Mouse (Mus musculus) megakaryocyte progenitor cell, adult 5-6 weeks (primary cell): ENCODE results near the gene Acvr2a. TPM values are rescaled to one million over a fixed set of nuclear protein-coding genes. Genes with fewer than 3 reads are reported as not detected.
A peak's percentile ranks its signal among the peaks of the same experiment; 100 is the strongest.
"Not testable (repeated sequence)": the region's sequence is repeated elsewhere in the genome, so short reads cannot be mapped to it uniquely, and the experiment has no call there.

Experiments used
- ATAC-seq: replicated peaks from 2 replicates; pipeline ENCODE4 v1.8.0; 2016; ENCODE audit warnings: mild to moderate bottlenecking, moderate TSS enrichment, inconsistent platforms; ENCODE audit not compliant: poor library complexity
- total RNA-seq, 2 experiments: library from RNA; stranded (forward) in 1 of 2; stranded (reverse) in 1 of 2; fragments of 157-497, 149-512 nt in 1 of 2; fragments of 200-1000 nt in 1 of 2; gene quantifications; 2 replicates each; pipeline versions ENCODE4 v1.2.3 to v1.2.4; 2015 to 2017

Gene Acvr2a
- total RNA-seq, 2 experiments from 2014 or later: 2.0 to 2.2 TPM

DNA sequence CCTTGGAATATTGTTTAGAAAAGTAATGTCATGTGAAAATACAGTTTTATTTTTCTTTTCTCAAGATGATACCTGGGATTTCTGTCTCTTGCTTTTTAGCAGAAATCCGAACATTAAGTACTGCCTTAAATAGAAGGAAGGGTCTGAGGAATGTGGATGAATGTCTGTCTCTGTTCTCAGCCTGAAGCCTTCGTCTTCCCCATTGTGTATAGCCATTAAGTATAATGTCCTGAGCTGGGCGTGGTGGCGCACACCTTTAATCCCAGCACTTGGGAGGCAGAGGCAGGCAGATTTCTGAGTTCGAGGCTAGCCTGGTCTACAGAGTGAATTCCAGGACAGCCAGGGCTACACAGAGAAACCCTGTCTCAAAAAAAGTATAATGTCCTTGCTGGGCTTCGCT is 51.7 kb downstream of the Acvr2a start:
- not testable (repeated sequence) for ATAC-seq

DNA sequence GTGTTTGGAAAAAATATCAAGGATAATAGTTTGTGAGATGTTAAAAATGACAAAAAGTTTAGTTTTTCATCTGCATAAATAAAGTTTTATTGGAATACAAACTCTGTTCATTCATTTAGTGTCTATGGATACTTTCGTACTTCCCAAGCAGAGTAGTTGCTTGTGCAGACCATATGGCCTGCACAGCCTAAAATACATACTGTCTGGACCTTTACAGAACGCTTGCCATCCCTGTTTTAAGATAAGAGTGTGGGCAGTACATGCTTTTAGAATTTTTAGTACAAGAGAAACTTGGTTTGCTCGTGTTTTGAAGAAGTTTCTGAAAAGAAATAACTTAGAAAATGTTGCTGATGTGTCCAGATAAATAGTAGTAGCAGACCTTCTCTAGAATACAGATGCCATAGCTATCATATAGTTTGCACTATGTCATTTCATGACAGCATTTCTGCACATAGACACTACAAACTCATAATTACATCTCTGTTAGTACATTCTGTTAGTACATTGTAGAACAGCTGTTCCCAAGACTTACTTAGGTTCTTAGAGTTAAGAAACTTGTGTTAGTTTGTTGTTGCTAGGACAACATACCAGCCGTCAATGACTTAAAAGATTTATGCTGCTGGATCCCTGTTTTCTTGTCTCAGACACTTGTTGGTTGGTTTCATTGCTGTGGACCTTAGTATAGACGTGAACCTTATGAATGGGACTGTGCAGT is 54.4 kb downstream of the Acvr2a start:
- no peak for ATAC-seq

DNA sequence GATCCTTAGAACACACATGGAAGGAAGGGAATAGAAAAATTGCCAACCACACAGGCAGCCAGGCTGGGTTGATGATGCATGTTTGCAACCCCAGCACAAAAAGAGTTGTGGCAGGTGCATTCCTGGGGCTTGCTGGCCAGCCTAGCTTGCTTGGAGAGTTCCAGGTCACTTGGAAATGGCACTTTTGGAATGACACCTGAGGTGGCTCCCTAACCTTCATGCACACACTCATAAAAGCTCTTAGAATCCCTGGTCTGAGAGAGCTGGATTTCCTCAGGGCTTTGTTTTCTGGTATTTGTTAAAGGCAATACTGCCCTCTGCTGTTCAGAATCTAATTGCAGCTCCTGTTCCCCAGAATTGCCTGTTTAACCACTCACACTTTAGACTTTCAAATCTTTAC is 72.0 kb downstream of the Acvr2a start:
- peak; percentile 90 for ATAC-seq

DNA sequence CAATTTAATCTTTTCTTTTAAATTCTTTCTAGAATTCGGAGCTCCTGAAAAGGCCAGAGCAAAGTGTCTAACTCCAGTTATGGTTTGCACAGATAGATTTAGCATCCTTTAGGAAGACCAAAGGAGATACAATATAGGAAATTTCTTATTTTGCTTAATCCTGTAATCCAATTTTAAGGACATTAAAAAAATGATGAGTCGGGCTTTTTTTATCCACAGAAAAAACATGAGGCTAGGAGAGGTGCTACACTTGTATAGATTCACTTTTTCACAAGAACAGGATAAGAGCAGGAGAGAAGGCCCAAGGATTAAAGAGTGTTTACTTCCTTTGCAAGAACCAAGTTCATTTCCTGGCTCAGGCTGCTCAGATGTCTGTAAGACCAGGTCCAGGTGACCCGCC is 81.3 kb downstream of the Acvr2a start:
- ATAC-seq: no peak

DNA sequence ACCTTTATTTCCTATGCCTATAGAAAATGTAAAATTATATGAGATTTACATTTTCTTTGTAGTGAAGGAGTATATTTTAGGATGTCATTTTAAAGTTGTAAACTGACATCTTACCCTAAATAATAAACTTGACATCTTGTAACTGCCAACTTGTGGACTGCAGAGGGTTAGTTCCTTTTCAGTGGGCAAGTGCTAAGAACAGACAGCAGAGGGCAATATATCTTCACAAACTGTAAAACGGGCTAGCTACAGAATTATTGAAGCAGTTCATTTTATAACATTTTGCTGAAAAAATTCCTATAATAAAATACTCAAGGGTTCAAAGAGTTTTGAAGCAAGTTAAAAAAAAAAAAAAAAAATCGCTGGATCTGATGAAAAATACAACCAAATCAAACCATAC is 95.0 kb downstream of the Acvr2a start:
- peak; percentile 93 for ATAC-seq

DNA sequence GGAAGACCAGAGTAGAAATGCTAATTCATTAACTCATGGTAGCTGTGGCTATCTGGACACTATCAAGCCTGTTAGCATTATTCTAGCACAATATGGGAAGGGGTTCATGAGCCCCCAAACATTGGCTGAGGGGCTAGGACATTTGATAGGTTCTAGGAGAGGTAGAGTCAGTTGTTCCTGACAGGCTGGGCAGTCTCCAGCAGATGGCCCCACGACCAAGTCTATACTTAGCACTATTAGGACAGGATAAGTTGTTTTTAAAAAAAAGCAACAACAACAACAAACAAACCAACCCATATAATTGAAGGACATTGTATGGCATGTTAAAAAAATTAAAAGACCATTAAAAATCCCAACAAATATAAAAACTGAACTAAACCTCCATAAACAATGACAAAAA is 100.3 kb downstream of the Acvr2a start:
- ATAC-seq: no peak

DNA sequence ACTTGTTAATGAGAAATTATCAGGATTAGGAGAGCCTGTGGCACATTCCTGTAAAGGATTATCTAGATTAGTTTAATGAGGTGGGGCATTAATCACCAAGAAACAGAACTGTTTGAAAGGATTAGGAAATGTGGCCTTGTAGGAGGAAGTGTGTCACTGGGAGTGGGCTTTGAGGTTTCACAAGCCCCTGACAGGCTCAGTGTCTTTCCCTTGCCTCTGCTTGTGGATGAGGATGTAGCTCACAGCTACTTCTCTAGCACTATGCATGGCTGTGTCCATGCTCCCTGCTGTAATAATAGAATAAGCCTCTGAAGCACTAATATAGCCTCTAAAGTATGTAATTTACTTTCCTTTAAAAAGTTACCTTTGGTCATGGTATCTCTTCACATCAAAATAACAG is 101.9 kb downstream of the Acvr2a start:
- peak; percentile 92 for ATAC-seq

DNA sequence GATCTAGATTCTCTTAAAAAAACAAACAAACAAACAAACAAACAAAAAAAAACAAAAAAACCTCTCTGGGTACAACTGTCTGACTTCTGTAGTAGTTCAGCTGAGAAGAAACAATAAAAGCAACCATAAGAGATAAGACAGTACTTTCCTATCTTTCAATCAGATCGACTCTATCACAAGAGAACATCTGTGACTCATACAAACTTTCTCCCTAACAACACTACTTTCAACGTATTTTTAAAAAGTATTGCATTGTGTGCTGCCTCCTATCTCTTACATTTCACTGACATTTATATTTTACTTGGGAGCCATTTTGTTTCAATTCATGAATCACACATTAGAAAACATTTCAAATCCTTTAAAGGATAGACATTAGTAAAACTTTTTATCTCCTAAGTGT is 121.1 kb downstream of the Acvr2a start:
- no peak for ATAC-seq

DNA sequence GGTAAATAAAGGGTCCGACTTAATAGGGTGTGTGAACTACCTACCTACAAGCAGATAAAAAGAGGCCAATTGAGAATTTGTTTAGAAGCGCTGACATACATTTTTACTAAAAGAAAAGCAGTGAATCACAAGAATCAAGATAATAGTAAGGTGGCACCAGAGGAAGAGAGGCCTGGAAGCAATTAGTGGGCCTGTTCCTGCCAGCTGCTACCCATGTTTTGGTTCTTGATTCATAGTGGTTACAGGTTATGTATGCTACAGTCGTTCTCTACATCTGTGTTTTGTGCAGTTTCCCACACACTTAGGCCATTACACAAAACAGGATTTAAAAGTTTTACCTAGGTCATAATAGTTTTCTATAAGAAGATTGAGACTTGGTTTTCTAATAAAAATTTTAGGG is 133.9 kb downstream of the Acvr2a start:
- no peak for ATAC-seq

DNA sequence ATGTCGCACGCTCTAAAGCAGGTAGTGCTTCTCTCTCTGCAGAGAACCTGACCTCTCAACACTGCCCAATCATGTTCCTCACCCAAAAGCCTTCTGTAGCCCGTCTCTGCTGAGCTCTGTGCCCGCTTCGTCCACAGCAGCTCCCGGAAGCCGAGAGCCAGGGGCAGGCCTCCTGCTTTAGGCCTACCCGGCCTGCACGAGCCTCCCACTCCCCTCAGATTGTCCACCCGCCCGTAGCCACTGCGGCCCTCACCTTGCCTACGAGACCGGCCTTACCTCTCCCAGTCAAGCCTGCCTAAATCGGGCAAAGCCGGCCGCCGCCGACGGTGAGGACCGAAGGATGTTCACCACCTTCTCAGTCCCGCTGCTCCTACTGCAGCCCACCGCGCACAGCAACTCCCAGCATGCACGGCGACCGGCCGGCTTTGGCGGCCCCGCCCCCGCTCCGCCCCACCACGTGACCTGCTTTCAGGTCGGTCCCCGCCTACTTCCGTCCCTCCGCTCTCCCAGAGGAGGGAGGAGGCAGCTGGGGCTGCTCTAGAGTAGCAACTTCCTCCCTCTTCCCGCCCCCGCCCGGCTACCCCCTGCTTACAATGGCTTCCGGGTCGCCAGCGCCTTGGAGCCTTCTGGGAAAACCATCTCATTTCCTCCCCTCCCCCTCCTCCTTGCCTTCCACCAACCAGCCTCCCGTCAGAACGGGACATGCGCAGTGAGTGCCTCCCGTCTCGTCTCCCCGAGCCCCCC is 135.1 kb downstream of the Acvr2a start, which contains the start of gene Mbd5:
Mbd5 (plus strand) TSS at position 668 of the 744 bp plus-strand sequence.
- ATAC-seq: peak; percentile 93

DNA sequence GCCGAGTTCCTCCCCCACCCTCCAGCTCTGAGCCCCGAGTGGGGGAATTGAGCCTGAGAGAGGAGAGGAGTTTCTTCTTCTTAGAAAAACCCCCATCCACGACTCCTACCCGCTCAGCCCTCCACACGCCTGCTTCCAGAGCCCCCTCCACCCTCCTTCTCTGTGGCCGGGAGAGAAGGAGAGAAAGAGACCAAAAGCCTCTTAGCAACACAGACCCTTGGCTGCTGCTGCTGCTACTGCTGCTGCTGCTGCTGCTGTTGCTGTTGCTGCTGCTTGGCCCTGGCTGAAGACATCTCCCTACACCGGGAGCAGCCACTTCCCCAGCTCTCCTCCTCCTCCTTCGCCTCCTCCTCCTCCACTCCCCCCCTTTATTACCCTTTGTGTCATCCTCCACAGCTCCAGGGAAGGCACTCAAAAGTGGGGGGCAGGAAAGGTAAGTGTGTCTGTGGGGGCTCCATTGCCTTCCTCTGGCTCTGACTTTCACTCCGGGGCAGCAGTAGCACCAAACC is 135.9 kb downstream of the Acvr2a start:
- peak; percentile 26 for ATAC-seq

DNA sequence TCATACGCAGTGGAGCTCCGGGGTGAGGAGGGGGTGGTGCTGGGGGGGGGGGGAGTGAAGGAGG is 136.2 kb downstream of the Acvr2a start, which contains the start of gene Orc4:
Orc4 (minus strand) TSS at position 26 of the 64 bp plus-strand sequence.
- ATAC-seq: no peak

DNA sequence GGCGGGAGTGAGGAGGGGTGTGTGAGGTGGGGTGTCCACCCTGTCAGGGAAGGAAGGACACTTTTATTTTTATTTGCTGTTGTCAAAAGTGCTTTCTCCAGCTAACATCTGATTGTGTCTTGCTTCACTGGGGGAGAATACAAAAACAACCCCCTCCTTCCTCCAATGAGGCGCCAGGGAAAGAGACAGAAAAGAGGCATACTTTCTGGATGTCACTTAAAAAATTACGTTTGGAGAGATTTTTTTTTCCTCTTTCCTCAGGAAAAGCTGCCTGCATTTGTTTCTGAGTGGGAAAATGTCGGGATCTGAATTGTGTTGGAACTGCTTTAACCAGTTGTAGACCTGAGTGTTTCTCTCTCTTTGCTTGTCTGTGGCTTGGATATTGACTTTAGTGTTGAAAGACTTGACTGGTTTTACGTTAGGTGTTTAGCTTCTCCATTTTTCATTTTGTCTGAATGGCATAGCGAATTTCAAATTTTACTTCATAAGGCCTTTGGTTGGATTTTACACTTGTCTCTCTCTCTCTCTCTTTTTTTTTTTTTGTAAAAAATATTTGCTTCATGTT is 136.5 kb downstream of the Acvr2a start:
- no peak for ATAC-seq

Other genes with a start within 250 kb of the Acvr2a start
- 28.6 and 30.9 TPM in 2 replicates for gene Mbd5, start 135.4 kb downstream of the Acvr2a start, total RNA-seq (2015)
- 13.5 and 20.8 TPM in 2 replicates for gene Mbd5, start 135.4 kb downstream of the Acvr2a start, total RNA-seq (2017)
- 88.0 and 110 TPM in 2 replicates for gene Orc4, start 136.2 kb downstream of the Acvr2a start, total RNA-seq (2015)
- 143 and 165 TPM in 2 replicates for gene Orc4, start 136.2 kb downstream of the Acvr2a start, total RNA-seq (2017)